Mouse (Mus musculus): Measurements from ENCODE around the gene Klhl23.

DNA sequence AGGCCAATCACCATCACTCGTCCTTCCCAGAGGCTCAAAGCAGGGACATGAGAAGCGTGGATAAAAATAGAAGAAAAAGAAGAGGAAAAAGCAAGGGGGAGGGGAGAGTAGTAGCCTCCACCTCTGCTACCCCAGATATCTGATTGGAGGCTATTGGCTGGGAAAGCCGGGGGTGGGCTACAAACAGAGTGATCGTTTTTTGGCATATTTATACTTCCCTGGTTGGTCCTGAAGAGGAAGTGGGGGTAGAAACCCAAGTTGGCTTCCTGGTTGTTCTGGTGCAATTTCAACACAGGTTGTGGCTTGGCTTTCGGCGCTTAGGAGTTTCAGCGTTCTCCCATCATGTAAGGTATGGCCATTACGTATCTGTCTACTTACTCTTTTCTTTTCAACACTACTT is at the start of gene Klhl23:
- TF ChIP-seq POLR2A (IDR thresholded peaks at IDR 0.05; ENCODE audit: insufficient read depth, low read depth, low read length): no peak
- TF ChIP-seq CTCF (IDR thresholded peaks at IDR 0.05; ENCODE audit: insufficient read depth, low read depth, low read length): no peak

Data from olfactory bulb, adult 2 months (tissue).